Mouse (Mus musculus) lung, postnatal 0 days (tissue): ENCODE measurements around the gene Lmln.

ENCODE experiments used
- CTCF ChIP-seq: IDR thresholded peaks from 2 replicates; pipeline ENCODE4 v1.5.1; 2016; ENCODE audit warnings: antibody characterized with exemption, mild to moderate bottlenecking
- EP300 ChIP-seq: IDR thresholded peaks from 2 replicates; pipeline ENCODE4 v1.6.1; 2016; ENCODE audit warnings: antibody characterized with exemption, mild to moderate bottlenecking, control low read depth

DNA sequence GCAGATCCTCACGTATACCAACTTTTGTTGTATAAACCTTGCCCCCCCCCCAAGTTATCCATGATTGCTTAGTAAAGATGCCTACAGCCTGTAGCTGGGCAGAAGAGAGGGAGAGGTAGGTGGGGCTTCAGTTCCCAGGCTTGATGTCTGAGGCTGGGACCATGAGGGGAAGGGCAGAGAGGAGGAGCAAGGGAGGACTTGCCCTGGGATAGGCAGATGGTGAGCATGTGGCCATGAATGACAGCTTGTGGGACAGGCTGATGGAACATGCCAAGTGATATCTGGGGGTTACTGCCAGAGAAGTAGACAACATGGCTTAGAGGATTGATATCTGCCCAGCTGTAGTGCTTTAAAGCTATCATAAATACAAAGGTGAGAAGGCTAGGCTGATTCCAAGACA is 14.3 kb upstream of the Lmln start:
- TF ChIP-seq CTCF (no peak), EP300 (no peak)
